Mouse (Mus musculus): ENCODE results near the gene Lhfpl5. TPM values are rescaled to one million over a fixed set of nuclear protein-coding genes. Genes with fewer than 3 reads are reported as not detected.
A peak's percentile ranks its signal among the peaks of the same experiment; 100 is the strongest.

The Lhfpl5 gene
- 0.04 TPM for polyA plus RNA-seq (2012; fragmentation: generic; extraction: Trizol)

GRCm38 (mm10) chr17:28575244-28576125, at the start of gene Lhfpl5:
Gene Lhfpl5 (plus strand): TSS chr17:28575641.
- Histone ChIP-seq H3K36me3 (ENCODE audit: control insufficient read depth, insufficient read depth) (no peaks in the 10 kb centered on the region), H3K27me3 (ENCODE audit: control insufficient read depth, insufficient read depth, insufficient read length) (no peaks in the 10 kb centered on the region), H3K4me2 (ENCODE audit: low read depth) (no peak within 1 kb of the TSS), H3K79me2 (ENCODE audit: control insufficient read depth, insufficient read depth) (no peaks in the 10 kb centered on the region), H3K4me3 (no peak within 1 kb of the TSS), H3ac (ENCODE audit: control insufficient read depth, insufficient read length) (no peak within 1 kb of the TSS)
- TF ChIP-seq REST (IDR thresholded peaks at IDR 0.05; ENCODE audit: insufficient read depth, insufficient read length) (peak; percentile 86), MAX (IDR thresholded peaks at IDR 0.05; ENCODE audit: low read depth) (no peak)

- H3K79me2 ChIP-seq (ENCODE audit: control insufficient read depth, insufficient read depth): no peaks in the 10 kb centered on the region
- no peak overlapping the region for H3ac ChIP-seq (ENCODE audit: control insufficient read depth, insufficient read length)
- no peaks in the 10 kb centered on the region for H3K27me3 ChIP-seq (ENCODE audit: control insufficient read depth, insufficient read depth, insufficient read length)
- H3K36me3 ChIP-seq (ENCODE audit: control insufficient read depth, insufficient read depth): no peaks in the 10 kb centered on the region
- no peak for TF ChIP-seq TCF12 (IDR thresholded peaks at IDR 0.05; ENCODE audit: insufficient read depth, poor library complexity, severe bottlenecking)
- no peak for TF ChIP-seq MYOD1 (IDR thresholded peaks at IDR 0.05; ENCODE audit: control insufficient read depth in 1 of 3, insufficient read length in 2 of 3, low read depth in 2 of 3)
- TF ChIP-seq USF1 (IDR thresholded peaks at IDR 0.05; ENCODE audit: low read depth): no peak
- TF ChIP-seq REST (IDR thresholded peaks at IDR 0.05; ENCODE audit: insufficient read depth, insufficient read length): no peak
- TF ChIP-seq CEBPB (IDR thresholded peaks at IDR 0.05; ENCODE audit: insufficient read depth, poor library complexity, severe bottlenecking): no peak
- TF ChIP-seq E2F4 (IDR thresholded peaks at IDR 0.05; ENCODE audit: insufficient read depth): no peak
- no peak for TF ChIP-seq SRF (IDR thresholded peaks at IDR 0.05; ENCODE audit: control insufficient read depth, insufficient read length, low read depth)
- no peak for TF ChIP-seq POLR2AphosphoS2 (IDR thresholded peaks at IDR 0.05; ENCODE audit: insufficient read length, low read depth)
- TF ChIP-seq MYOG (IDR thresholded peaks at IDR 0.05; ENCODE audit: control insufficient read depth in 1 of 3, insufficient read depth in 1 of 3, insufficient read length in 2 of 3, low read depth in 2 of 3): no peak
- TF ChIP-seq POLR2A (IDR thresholded peaks at IDR 0.05; ENCODE audit: insufficient read length, low read depth): no peak
- TF ChIP-seq TCF3 (IDR thresholded peaks at IDR 0.05; ENCODE audit: insufficient read length, low read depth): no peak
- TF ChIP-seq MAX (IDR thresholded peaks at IDR 0.05; ENCODE audit: low read depth): no peak
- peak overlapping the region; percentile 54 for H3K4me2 ChIP-seq (ENCODE audit: low read depth)
- H3K4me3 ChIP-seq: no peak overlapping the region
Observed at GRCm38 (mm10) chr17:28527184-28528042, 48.0 kb upstream of the Lhfpl5 start.

GRCm38 (mm10) chr17:28528043-28528351, 47.4 kb upstream of the Lhfpl5 start:
- TF ChIP-seq REST (IDR thresholded peaks at IDR 0.05; ENCODE audit: insufficient read depth, insufficient read length): no peak
- TF ChIP-seq E2F4 (IDR thresholded peaks at IDR 0.05; ENCODE audit: insufficient read depth): no peak
- no peak for TF ChIP-seq MAX (IDR thresholded peaks at IDR 0.05; ENCODE audit: low read depth)
- TF ChIP-seq MYOD1 (IDR thresholded peaks at IDR 0.05; ENCODE audit: control insufficient read depth in 1 of 3, insufficient read length in 2 of 3, low read depth in 2 of 3): no peak
- TF ChIP-seq POLR2AphosphoS2 (IDR thresholded peaks at IDR 0.05; ENCODE audit: insufficient read length, low read depth): no peak
- TF ChIP-seq SRF (IDR thresholded peaks at IDR 0.05; ENCODE audit: control insufficient read depth, insufficient read length, low read depth): no peak
- no peak for TF ChIP-seq TCF3 (IDR thresholded peaks at IDR 0.05; ENCODE audit: insufficient read length, low read depth)
- no peak for TF ChIP-seq USF1 (IDR thresholded peaks at IDR 0.05; ENCODE audit: low read depth)
- TF ChIP-seq CEBPB (IDR thresholded peaks at IDR 0.05; ENCODE audit: insufficient read depth, poor library complexity, severe bottlenecking): no peak
- TF ChIP-seq MYOG (IDR thresholded peaks at IDR 0.05; ENCODE audit: control insufficient read depth in 1 of 3, insufficient read depth in 1 of 3, insufficient read length in 2 of 3, low read depth in 2 of 3): no peak
- no peak for TF ChIP-seq POLR2A (IDR thresholded peaks at IDR 0.05; ENCODE audit: insufficient read length, low read depth)
- no peak for TF ChIP-seq TCF12 (IDR thresholded peaks at IDR 0.05; ENCODE audit: insufficient read depth, poor library complexity, severe bottlenecking)
- Histone ChIP-seq H3K4me2 (ENCODE audit: low read depth) (peak overlapping the region; percentile 54), H3K27me3 (ENCODE audit: control insufficient read depth, insufficient read depth, insufficient read length) (no peaks in the 10 kb centered on the region), H3K36me3 (ENCODE audit: control insufficient read depth, insufficient read depth) (no peaks in the 10 kb centered on the region), H3K79me2 (ENCODE audit: control insufficient read depth, insufficient read depth) (no peaks in the 10 kb centered on the region), H3ac (ENCODE audit: control insufficient read depth, insufficient read length) (no peak overlapping the region), H3K4me3 (no peak overlapping the region)

- H3K36me3 ChIP-seq (ENCODE audit: control insufficient read depth, insufficient read depth): no peaks in the 10 kb centered on the region
- H3ac ChIP-seq (ENCODE audit: control insufficient read depth, insufficient read length): no peak overlapping the region
- no peak overlapping the region for H3K4me2 ChIP-seq (ENCODE audit: low read depth)
- H3K4me3 ChIP-seq: no peak overlapping the region
- H3K27me3 ChIP-seq (ENCODE audit: control insufficient read depth, insufficient read depth, insufficient read length): no peaks in the 10 kb centered on the region
- TF ChIP-seq CEBPB (IDR thresholded peaks at IDR 0.05; ENCODE audit: insufficient read depth, poor library complexity, severe bottlenecking) (no peak), USF1 (IDR thresholded peaks at IDR 0.05; ENCODE audit: low read depth) (no peak), MYOD1 (IDR thresholded peaks at IDR 0.05; ENCODE audit: control insufficient read depth in 1 of 3, insufficient read length in 2 of 3, low read depth in 2 of 3) (no peak), E2F4 (IDR thresholded peaks at IDR 0.05; ENCODE audit: insufficient read depth) (no peak)
- H3K79me2 ChIP-seq (ENCODE audit: control insufficient read depth, insufficient read depth): no peaks in the 10 kb centered on the region
Observed at GRCm38 (mm10) chr17:28529116-28529515, 46.3 kb upstream of the Lhfpl5 start.

Measured in myocyte (in vitro differentiated cells).